Mouse (Mus musculus): ENCODE results near the gene Aldh18a1.
"Not testable (repeated sequence)": the region's sequence is repeated elsewhere in the genome, so short reads cannot be mapped to it uniquely, and the experiment has no call there.

Aldh18a1 gene

DNA sequence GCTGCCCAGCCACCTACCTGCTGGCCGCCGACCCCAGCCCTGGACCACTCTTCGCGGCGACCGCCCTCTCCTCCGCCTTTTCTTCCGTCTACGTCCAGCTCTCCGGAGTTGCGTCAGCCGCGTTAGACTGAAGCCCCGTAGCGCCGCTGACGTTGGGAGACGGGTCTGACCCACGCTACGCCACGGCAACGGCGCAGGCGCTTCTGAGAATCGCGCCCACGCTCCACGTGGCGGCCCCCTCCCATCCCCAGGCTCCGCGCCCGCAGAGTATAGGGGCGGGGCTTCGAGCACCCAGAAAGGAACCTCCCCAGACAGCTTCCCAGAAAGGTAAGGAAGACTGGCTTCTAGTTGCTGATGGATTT lies at the start of gene Aldh18a1:
Aldh18a1 (minus strand) TSS at position 171 of the 362 bp plus-strand sequence.
- DNase-seq: peak; percentile 90

DNA sequence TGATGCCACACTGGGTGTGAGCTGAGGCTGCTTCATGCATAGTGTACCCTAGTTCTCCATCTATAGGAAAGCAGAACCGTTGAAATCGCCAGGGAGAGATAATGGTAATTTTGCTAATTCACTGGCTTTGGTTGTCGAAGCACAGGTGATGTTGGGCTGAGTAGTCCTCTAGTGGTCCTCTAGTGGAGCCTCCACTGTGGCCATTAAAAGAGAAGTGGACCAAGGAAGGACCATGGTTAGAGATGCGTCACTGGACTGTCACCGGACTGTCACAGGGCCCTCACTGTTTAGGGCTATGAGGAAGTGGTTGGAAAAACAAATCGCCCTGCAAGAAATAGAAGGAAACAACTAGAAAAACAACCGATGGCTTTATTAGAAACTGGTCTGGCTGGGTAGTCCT lies 49.3 kb upstream of the Aldh18a1 start:
- DNase-seq: no peak

DNA sequence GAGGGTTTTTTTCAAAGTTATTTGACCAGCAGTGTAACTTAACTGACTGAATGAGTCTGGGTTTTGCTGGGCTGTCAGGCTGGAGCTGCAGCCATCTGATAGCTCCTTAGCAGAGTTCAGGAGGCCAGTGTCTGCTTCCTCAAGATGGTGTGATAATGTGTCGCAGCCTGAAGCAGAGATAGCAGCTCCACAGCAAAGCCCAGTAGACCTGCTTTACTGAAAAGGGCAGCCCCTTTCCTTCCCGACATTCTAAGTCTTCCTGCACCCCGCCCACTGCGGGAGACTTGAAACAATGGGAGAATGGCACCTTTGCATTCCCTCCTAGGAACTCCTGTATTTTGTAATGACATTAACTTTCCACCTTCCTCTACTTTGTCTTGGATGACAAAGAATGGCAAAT lies 48.8 kb upstream of the Aldh18a1 start:
- no peak for DNase-seq

DNA sequence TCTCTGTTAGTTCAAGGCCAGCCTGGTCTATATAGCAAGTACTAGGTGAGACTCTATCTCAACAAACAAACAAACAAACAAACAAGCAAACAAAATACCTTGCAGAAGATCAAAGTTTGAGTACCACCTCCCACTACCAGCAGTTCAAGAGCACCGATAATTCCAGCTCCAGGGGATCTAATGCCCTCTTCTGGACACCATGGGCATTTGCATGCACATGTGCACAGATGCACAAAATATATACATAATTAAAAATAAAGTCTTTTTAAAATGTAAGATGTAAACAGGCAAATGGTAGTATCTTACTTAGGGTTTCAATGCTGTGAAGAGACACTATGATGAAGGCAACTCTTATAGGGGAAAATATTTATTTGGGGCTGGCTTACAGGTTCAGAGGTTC lies 44.9 kb upstream of the Aldh18a1 start:
- DNase-seq: no peak

DNA sequence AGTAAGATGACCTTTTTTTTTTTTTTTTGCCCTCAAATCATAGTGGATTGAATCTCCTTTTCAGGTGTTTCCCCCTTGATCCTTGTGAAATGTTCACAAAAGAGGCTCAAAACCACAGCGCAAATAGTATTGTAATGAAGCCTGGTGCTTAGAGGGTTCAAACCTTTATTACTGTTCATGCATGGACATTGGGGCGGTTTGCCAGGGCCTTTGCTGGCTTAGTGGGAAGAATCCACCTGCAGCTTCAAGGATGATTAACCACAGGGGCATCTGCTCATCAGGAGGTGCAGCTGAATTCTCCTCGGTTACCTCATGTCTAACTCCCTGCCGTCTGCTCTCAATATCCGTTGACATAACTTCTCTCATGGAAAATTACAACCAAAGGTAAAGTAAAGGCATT lies 44.4 kb upstream of the Aldh18a1 start:
- DNase-seq: peak; percentile 11

DNA sequence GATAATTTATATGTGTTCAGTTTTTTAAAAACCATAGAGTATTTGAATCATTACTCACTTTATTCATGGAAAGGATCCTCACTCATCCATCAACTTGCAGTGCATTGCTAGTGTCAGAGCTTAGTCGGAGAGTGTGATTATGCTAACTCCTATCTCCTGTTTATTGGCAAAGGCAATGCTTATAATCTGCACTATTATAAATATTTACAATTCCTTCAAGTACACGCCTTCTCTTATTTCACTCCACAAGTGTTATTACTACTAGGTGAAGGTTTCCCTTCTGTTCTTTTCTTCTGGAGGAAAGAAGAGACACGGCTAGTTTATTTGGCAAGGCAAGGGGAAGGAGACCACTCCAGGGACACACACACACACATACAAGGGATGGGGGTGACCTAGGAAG lies 43.9 kb upstream of the Aldh18a1 start:
- no peak for DNase-seq

DNA sequence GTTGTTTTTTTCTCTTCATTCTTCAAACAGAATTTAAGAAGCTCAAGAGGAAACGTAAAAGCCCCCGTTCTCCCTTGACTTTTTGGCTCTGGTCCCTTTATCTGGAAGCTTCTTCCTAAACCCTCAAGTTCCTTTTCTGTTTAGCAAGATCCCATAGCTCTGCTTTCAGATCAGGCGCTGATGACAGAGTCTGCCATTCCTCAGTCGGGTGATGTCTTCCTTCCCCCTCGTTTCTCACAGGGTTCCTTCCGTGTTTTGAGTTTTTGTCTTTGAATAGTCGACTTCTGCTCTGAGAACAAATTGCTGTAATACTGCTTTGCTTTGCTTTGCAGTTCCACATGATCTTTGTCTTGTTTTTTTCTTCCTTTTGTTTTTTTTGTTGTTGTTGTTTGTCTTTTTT lies 42.3 kb upstream of the Aldh18a1 start:
- no peak for DNase-seq

DNA sequence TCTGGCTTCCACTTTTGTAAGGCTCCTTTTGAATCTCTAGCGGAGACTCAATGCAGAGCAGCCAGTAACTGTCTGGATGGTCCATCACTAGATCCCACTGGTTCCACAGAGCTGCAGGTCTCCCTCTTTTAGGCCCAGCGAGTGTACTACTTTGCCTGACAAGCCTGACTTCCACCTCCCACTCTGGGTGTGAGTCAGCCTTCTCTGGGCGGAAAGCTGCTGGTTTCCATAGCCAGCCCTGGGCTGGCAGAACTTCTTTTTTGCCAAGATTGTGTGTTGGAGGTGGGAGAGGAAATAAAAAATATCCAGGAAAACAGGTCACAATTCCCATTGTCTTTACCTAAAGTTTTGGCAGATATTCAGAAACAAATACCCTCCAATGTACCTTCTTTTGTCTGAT lies 41.8 kb upstream of the Aldh18a1 start:
- no peak for DNase-seq

DNA sequence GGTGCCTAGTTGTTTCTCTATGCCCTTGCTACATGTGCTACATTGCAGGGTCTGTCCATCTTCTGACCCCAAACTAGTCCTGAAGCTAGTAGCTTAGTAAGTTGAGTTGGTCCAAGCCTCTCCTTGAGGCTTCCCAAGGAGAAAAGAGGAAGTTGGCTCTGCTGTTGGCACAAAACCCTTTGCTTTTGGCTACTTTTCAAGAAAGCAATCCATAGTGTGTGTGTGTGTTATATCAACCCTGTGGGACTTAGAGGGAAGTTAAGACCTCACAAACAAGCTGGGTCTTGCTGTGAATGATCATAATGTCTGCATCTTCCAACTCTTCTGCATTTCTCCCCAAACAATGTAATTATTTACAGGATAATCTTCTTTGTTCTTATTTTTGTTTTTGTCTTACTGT lies 40.7 kb upstream of the Aldh18a1 start:
- DNase-seq: no peak

DNA sequence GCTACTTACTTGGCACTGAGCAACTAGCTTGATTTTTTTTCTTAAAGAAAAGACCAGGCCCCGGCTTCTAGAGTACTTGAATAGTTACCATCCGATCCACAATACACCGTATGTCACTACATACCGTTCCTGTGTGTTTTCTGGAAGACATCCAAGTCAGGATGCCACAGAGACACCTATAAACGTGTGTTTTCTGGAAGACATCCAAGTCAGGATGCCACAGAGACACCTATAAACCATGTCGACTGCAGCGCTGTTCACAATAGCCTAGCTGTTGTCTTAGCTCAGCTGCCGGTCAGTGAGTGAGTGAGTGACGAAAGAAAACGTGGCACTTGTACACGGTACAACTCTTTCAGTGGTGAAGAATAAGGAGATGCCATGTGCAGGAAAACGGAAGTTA lies 37.7 kb upstream of the Aldh18a1 start:
- DNase-seq: no peak

DNA sequence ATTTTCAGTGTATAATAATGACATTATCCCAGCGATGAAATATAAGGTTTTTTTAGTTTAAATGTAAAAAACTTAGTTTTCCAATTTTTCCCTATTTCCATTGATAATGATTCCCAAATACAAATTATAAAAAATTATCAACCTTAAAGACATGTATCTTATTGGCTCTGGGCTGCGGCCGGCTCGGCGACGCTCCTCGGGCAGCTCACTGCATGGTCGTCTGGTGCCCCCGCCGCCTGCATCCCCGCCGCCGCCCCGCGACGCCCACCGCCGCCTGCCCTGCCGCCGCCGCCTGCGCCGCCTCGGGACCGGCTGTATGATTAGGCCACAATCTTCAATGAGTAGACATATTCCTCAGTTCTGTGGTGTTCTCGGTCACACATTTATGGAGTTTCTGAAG lies 33.4 kb upstream of the Aldh18a1 start:
- not testable (repeated sequence) for DNase-seq

DNA sequence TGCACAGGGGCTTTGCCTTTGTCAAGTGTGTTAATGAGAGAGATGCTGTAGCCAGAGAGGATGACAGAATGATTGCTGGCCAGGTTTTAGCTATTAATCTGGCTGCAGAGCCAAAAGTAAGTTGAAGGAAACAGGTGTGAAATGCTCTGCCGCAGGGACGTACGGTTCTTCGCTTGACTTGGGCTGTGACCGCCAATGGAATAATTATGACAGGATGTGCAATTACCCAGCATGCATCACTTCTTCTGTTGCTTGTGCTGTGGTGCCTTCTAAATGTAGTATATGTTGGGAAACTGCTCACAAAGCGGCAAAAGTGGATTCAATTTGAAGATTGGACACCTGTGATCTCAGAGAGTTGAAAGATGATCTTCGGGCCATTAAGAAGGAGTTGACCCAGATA lies 27.8 kb upstream of the Aldh18a1 start:
- no peak for DNase-seq

DNA sequence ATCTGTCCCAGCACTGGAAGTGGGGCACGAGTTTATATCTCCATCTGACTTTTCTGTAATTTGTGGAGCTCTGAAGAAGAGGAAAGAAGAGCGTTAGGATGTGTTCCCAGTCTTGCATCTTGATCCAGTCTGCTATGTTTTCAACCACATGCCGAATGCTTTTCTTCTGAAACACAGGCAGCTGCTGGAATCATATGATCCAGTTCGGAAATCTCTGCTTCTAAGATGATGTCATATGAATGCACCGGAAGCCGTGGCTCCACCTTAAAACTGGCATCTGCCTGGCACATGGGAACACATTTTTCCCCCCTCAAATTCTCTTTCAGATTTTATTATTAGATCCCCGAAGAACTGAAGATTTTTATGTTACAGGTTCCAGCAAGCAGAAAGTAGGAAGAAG lies 26.5 kb upstream of the Aldh18a1 start:
- DNase-seq: no peak

DNA sequence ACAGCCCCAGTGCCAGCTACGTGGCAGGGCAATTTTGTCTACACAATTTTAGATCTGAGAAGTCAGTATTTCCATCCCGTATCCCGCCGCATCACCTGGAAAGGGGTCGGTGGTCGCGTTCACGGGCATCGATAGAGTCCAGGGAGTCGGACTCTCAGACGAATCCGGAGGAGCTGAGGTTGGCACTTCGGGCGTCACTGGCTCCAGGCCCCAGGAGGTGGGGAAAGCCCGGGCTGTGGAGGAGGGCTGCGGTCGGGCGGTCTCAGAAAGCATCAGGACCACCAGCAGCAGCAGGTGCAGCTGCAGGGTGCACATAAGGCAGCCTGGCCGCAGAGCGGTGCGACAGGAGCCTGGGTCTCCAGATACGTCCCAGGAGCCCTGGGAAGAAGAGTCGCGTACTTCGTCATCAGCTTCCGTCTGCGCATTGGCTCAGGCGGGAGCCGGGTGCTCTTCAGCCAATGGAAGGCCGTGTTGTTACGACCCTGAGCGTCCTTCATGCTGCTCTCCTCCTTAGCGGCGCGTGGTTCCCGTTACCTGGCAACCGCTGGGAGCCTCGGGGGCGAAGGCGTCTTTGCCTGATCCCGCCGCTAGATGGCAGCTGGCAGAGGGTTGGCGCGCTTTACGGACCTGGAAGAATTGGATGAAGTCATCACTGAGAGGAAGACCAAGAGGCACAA lies 23.7 kb upstream of the Aldh18a1 start, which contains the start of the genes Tctn3 and Entpd1:
Tctn3 (minus strand) TSS at position 404 of the 677 bp plus-strand sequence.
Entpd1 (plus strand) TSS at position 537 of the 677 bp plus-strand sequence.
- peak; percentile 97 for DNase-seq

DNA sequence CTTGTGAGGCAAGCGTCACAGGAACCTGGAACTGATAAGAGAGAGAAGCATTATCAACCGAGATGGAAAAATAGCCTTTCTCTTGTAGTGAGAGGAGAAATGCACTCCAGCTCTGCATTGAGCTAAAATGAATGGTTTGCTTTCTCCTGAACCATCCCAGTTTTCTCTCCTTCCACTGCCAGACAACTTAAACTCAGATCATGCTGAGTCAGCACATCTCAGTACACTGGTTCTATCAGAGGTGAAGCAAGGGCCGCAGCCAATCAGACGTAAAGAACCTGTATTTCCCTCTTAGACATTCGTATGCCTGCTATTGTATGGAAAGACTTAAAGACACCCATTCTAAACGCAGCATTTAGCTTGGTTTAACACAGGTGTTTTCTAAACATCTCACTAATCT lies 19.4 kb upstream of the Aldh18a1 start:
- no peak for DNase-seq

DNA sequence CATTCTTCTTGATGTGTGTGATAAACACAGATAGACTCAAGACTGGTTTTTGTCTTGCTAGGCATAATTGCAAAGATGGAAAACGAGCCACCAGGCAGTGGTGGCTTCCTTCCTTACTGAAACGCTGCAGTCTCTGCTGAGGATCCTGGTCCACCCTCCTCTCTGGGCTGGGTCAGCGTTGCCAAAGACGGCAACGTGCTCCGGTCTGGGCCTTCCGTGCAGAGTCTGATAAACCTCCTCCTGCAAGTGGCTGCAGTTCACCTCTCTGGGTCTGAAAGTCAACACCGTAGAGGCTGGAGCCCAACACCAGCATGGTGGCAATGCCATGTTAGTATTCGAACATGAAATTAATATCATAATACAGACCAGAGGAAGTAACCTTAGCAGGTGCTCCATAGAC lies 16.9 kb upstream of the Aldh18a1 start:
- DNase-seq: no peak

DNA sequence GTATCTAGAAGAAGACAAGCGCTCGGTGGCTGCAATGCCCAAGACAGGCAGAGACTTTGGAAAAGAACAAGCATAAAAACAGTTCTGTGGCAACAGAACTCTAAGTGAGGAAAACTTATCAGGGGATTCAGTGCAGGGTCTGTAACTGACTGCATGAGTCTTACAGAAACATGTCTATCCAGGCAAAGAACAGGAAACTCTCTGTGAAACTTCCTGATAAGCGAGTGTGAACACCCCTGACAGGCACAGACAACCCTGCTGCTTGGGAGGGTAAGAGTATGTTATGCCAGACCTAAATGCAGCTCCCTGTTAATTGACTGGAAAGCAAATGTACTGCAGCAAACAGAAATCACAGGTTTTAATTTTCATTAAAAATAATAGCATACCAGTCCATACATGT lies 13.6 kb upstream of the Aldh18a1 start:
- DNase-seq: no peak

DNA sequence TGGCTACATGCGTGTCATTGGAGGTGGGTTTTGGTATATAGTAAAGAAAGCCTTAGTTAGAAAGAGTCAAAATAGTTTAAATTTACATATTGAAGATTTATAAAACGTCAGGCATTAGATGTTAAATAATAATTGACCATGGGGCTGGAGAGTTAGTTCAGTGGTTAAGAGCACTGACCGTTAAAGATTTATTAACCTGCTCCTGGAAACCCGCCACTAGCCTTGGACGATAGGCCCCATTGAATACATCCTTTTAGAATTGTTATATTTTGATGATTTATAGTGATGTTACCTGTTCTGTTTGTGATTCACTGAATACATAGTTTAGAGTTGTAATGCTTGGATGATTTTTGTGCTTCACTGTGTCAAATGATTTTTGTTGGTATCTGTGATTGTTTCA lies 12.6 kb upstream of the Aldh18a1 start:
- not testable (repeated sequence) for DNase-seq

DNA sequence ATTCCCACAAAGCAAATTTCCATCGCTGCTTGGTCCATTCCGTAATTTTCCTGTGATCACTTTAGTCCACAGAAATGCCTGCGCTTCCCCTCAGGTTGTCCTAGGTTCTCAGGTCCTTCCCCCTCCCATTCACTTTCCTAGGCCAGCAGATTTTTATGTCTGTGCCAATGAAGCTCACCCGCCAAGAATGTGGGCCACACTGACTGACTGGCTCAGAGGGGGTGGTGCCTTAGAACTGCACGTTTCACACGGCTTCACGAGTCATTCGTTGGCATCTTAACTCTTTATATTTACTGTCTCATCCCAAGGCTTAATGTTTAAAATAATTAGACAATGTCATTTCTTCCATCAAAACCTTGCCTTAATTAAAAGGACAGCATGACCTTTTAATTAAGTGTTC lies 7.6 kb upstream of the Aldh18a1 start:
- no peak for DNase-seq

DNA sequence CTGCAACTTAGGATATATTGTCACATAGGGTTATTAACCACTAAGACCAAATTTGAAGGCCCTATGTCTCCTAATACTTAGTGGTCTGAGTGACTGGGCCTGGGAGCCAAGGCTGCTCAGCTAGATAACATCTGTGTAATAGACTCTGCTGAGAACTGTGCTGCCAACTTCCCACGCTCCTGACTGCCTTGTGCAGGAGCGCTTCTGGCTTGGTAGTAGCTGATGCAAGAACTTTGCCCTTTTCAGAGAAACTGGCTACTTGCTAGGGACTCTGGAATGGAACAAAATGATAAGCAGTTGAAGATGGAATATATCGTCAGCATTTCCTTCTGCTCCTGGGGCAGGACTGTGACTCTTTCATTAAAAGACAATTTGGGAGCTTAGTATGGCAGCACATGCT lies 7.0 kb upstream of the Aldh18a1 start:
- no peak for DNase-seq

DNA sequence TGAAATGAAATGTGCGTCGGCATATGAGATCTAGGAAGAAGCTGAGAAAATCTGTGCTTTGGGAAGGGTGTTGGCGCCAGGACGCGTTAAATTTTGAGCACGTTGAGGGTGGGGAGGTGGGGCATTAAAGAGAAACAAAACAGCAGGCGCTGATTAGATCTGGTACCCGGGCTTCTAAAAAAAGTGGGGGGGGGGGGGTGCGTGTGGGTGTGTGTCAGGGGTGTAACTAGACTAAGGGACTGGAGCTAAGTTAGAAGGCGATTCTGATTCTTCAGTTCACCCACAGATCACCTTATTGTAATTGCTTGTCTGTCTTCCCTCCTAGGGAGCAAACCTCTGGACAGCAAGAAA lies 1.2 kb upstream of the Aldh18a1 start:
- DNase-seq: no peak

DNA sequence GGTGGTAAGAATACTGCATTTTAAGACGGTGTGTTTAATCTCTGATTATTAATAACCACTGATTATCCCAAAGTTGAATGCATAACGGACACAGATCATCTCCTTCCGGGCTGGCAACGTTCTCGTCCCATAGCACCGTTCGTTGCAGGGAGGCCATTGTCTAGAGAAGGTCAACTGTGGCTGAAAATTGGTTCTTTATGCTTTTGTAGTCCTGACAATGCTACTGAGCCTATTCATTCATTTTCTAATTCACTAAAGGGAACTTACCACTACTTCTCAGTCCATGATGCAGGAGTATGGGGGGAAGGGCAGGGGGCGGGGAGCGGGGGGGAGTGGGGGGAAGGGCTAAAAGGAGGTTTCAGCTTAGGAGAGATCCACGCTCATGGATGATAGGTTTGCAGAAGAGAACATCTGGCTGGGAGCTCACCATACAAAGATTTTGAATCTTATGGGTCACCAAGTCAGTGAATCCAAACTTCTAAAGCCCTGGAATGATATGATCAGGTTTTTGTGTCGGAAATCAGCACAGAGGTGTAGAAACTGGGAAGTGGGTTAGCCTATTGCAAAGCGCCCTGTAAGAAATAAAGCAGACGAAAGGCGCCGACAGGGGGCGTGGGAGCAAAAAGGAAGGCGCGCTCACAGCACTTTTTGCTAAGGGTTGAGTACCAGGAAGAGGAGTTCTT lies 725 bp upstream of the Aldh18a1 start:
- peak; percentile 73 for DNase-seq

DNA sequence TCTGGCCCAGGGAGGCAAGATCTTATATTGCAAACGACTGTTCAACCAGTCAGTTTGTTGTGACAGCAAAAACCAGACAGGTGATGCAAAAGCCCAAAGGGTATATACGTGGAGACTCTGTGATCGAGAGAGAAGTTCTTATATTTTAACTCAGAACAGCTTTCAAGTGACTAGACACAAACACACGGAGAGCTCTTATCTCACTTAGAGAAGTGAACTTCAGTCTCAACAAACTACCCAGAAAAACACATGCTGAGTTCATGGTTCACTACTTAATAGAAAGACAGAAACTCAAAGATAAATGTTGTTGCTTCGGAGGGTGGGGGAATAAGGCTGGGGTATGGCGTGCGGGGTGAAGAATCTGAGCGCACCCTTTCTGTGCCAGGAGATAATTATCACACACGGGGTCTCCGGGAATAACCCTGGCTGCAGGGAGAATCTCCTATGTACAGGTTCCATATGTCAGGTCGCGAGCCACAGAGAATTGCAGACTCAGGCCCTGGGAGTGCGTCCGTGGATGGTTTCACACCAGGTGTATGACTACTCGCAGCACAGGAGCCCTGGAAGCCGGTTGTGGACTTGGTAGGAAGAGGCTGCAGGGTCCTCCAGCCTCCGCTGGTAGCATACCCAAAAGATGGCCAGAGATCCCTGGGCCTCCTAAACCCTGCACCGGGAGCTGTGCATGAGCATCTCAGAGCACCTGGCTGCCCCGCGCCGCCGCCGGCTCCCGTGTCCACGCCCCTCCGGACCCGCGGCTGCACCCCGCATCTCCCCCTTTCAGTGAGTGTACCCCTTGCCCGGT lies 571 bp downstream of the Aldh18a1 start:
- no peak for DNase-seq

DNA sequence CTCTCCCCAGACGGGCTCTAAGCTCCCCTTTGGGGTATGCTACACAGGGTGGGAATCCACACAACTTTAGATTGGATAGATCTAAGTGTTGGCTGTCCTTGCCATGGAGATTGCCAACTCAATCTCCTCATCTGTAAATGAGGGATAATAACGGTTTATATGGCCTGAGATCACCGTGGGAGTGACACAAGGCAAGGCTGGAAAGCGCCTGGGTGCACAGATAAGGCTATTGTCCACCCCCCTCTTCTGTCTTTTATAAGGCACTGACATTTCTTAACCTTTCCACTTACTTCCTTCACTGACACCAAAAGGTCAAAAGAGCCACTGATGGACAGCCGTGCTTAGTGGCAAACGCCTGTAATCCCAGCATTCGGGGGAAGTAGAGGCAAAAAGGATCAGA lies 1.4 kb downstream of the Aldh18a1 start:
- no peak for DNase-seq

All from cerebellum, adult 11-12 months (tissue).